Mouse (Mus musculus): ENCODE measurements at regions not wholly inside any gene's neighbourhood (a gene's known extent, or its start where the extent isn't known, plus 50 kb on each side); places are given as distances from the start of the nearest gene placed in this dataset.
A peak's percentile ranks its signal among the peaks of the same experiment; 100 is the strongest.
"Not testable (repeated sequence)": the region's sequence is repeated elsewhere in the genome, so short reads cannot be mapped to it uniquely, and the experiment has no call there.

DNA sequence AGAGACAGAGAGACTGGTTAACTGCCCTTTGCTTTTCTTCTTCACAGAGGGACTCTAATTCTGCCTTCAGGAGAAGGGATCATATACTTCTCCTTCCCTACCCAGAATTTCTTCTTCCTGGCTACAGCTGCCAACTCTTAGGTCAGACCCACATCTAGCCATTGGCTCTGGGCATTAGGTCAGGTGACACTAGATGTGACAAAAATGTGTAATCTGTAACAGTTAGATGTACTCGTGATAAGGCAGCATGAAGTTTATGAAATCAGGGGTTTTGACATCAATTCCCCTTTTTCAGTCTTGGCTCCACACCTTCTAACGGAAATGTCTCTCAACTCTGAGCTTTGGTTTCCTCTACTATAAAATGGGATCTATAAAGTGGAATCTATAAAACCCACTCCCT, 428.4 kb downstream of the Bmper start:
- peak in 1 of 2 experiments; percentile 39; a peak in 1 of 4 replicates for ATAC-seq (replicated peaks in 1 of 2; ENCODE audit: insufficient read depth in 1 of 2, low FRiP score in 2 of 2, low TSS enrichment in 1 of 2, low read depth in 1 of 2, poor library complexity in 2 of 2, severe bottlenecking in 2 of 2)

DNA sequence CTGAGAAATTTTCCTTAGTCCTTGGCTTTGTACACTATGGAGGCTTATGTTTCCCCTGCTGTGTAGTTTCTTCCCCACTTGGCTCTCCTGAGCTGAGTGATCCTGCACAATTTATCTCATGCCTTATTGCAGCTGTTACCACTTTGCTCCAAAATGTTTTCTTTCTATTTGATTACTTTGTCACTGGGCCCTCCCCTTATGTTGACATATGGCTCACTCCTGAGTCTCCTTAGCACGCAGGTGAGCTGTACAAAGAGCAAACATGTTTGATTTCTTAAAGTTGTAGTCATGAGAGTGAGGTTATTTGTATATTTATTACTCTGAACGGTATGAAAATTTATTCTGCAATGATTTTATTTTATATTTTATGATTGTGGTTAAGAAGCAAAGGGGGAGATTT, 430.2 kb downstream of the Bmper start:
- no peak for ATAC-seq (replicated peaks in 1 of 2; ENCODE audit: insufficient read depth in 1 of 2, low FRiP score in 2 of 2, low TSS enrichment in 1 of 2, low read depth in 1 of 2, poor library complexity in 2 of 2, severe bottlenecking in 2 of 2)

DNA sequence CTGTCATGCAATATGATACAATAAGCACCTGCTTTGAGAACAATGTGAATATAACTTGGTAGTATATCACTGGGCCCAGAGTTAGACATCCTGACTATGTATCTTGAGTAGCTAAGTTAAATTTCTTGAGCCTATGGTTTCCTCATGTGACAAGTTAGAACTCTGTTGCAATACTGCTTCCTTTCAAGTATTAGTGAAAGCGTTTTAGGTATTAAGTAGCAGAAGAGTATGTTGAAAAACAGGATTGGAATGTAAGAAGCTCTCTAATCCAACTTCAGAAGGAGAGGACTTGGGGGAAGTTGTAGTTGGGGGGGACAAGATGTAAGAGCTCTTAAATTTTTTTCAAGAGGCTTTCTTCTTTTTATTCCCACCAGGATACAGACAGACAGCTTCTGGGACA, 431.9 kb downstream of the Bmper start:
- ATAC-seq (replicated peaks in 1 of 2; ENCODE audit: insufficient read depth in 1 of 2, low FRiP score in 2 of 2, low TSS enrichment in 1 of 2, low read depth in 1 of 2, poor library complexity in 2 of 2, severe bottlenecking in 2 of 2), result no peak

GRCm38 (mm10) chr9:23665960-23666359, 431.8 kb upstream of the Npsr1 start:
- no peak for ATAC-seq (replicated peaks in 1 of 2; ENCODE audit: insufficient read depth in 1 of 2, low FRiP score in 2 of 2, low TSS enrichment in 1 of 2, low read depth in 1 of 2, poor library complexity in 2 of 2, severe bottlenecking in 2 of 2)

DNA sequence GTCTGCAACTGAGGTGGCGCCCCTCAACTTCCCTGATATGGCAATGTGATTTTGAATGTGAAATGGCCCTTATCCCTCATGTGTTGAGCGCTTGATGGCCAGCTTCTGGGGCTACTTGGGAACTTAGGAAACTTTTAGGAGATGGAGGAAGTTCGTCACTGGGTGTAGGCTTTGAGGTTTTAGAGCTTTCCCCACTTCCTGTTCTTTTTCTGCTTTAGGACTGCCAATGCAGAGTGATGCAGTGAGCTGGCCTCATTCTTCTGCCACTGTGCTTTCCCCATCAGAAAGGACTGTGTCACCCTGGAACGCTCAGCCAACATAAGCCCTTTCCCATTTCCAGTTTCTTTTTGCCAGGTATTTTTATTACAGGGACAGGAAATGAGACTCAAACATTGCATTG, 428.6 kb upstream of the Npsr1 start:
- ATAC-seq (replicated peaks in 1 of 2; ENCODE audit: insufficient read depth in 1 of 2, low FRiP score in 2 of 2, low TSS enrichment in 1 of 2, low read depth in 1 of 2, poor library complexity in 2 of 2, severe bottlenecking in 2 of 2), result peak; percentile 32 to 65; a peak in 1 of 4 replicates

DNA sequence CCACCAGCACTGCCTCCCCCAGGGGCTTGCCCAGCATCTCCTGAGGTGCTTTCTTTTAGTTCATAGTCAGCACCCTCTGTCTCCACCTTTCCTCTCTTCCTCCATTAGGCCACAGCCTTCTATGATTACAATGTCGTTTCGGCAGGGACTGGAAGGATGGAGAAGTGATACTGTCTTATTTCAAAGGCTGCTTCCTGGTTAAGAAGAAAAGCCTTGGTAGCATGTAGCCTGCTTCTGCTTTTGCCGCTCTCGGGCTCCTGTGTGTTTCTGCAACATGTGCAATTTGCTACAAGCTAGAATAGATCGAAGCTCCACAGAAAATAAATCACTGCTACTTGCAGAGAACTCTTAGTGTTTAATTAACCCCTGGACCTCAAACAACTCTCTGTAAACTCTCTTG, 427.2 kb upstream of the Npsr1 start:
- ATAC-seq (replicated peaks in 1 of 2; ENCODE audit: insufficient read depth in 1 of 2, low FRiP score in 2 of 2, low TSS enrichment in 1 of 2, low read depth in 1 of 2, poor library complexity in 2 of 2, severe bottlenecking in 2 of 2), result peak in 1 of 2 experiments; percentile 32; a peak in 2 of 4 replicates

- ATAC-seq (replicated peaks in 1 of 2; ENCODE audit: insufficient read depth in 1 of 2, low FRiP score in 2 of 2, low TSS enrichment in 1 of 2, low read depth in 1 of 2, poor library complexity in 2 of 2, severe bottlenecking in 2 of 2), result no peak
Observed at GRCm38 (mm10) chr9:23673347-23673860, 424.4 kb upstream of the Npsr1 start.

- no peak for ATAC-seq (replicated peaks in 1 of 2; ENCODE audit: insufficient read depth in 1 of 2, low FRiP score in 2 of 2, low TSS enrichment in 1 of 2, low read depth in 1 of 2, poor library complexity in 2 of 2, severe bottlenecking in 2 of 2)
Observed at GRCm38 (mm10) chr9:23674833-23675232, 423.0 kb upstream of the Npsr1 start.

- no peak for ATAC-seq (replicated peaks in 1 of 2; ENCODE audit: insufficient read depth in 1 of 2, low FRiP score in 2 of 2, low TSS enrichment in 1 of 2, low read depth in 1 of 2, poor library complexity in 2 of 2, severe bottlenecking in 2 of 2)
Observed at GRCm38 (mm10) chr9:23689456-23689855, 408.3 kb upstream of the Npsr1 start.

- ATAC-seq (replicated peaks in 1 of 2; ENCODE audit: insufficient read depth in 1 of 2, low FRiP score in 2 of 2, low TSS enrichment in 1 of 2, low read depth in 1 of 2, poor library complexity in 2 of 2, severe bottlenecking in 2 of 2), result no peak
Observed at GRCm38 (mm10) chr9:23692768-23693441, 404.9 kb upstream of the Npsr1 start.

GRCm38 (mm10) chr9:23693442-23693829, 404.4 kb upstream of the Npsr1 start:
- ATAC-seq (replicated peaks in 1 of 2; ENCODE audit: insufficient read depth in 1 of 2, low FRiP score in 2 of 2, low TSS enrichment in 1 of 2, low read depth in 1 of 2, poor library complexity in 2 of 2, severe bottlenecking in 2 of 2), result no peak

DNA sequence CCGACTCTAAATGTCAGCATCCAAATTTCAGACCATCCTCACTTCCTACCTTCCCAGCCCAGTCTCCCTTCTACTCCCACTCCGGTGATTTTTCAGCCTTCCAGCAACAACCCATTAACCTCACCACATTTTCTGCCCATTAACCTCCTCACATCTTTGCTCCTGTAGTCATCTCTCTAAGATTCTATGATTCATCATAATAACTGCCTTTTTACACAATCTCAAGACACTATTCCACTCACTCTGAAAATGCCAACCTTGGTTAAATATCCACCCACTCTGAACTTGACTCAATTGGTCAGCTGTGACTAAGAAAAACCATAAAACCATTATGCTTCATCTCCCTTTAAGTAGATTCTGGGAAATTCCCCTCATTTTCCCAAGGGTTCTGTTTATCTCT, 403.3 kb upstream of the Npsr1 start:
- ATAC-seq (replicated peaks in 1 of 2; ENCODE audit: insufficient read depth in 1 of 2, low FRiP score in 2 of 2, low TSS enrichment in 1 of 2, low read depth in 1 of 2, poor library complexity in 2 of 2, severe bottlenecking in 2 of 2), result no peak

GRCm38 (mm10) chr9:23700567-23700966, 397.2 kb upstream of the Npsr1 start:
- no peak for ATAC-seq (replicated peaks in 1 of 2; ENCODE audit: insufficient read depth in 1 of 2, low FRiP score in 2 of 2, low TSS enrichment in 1 of 2, low read depth in 1 of 2, poor library complexity in 2 of 2, severe bottlenecking in 2 of 2)

DNA sequence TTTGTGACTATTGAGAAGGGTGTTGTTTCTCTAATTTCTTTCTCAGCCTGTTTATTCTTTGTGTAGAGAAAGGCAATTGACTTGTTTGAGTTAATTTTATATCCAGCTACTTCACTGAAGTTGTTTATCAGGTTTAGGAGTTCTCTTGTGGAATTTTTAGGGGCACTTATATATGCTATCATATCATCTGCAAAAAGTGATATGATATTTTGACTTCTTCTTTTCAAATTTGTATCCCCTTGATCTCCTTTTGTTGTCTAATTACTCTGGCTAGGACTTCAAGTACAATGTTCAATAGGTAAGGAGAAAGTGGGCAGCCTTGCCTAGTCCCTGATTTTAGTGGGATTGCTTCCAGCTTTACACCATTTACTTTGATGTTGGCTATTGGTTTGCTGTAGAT, 380.2 kb upstream of the Npsr1 start:
- ATAC-seq (replicated peaks in 1 of 2; ENCODE audit: insufficient read depth in 1 of 2, low FRiP score in 2 of 2, low TSS enrichment in 1 of 2, low read depth in 1 of 2, poor library complexity in 2 of 2, severe bottlenecking in 2 of 2), result not testable (repeated sequence)

DNA sequence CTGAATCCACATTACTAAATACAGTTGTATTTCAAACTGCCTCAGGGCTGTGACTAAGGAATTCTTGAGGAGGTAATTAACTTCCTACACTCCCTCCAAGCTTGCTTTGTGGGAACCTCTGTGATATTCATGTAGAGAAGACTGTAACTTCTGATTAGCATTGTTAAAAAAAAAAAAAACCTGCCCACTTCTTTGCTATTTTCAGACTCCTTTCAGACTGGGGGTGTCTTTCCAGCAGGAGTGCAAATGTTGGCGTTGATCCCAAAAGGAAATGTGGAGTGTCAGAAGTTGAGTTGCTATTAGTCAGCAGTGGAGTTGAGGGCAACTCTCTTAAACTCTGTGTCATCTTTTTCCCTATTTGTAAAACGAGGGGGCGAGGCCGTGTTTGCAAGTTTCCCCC, 369.0 kb upstream of the Npsr1 start:
- no peak for ATAC-seq (replicated peaks in 1 of 2; ENCODE audit: insufficient read depth in 1 of 2, low FRiP score in 2 of 2, low TSS enrichment in 1 of 2, low read depth in 1 of 2, poor library complexity in 2 of 2, severe bottlenecking in 2 of 2)

- no peak for ATAC-seq (replicated peaks in 1 of 2; ENCODE audit: insufficient read depth in 1 of 2, low FRiP score in 2 of 2, low TSS enrichment in 1 of 2, low read depth in 1 of 2, poor library complexity in 2 of 2, severe bottlenecking in 2 of 2)
Observed at GRCm38 (mm10) chr9:23752478-23752877, 345.3 kb upstream of the Npsr1 start.

- no peak for ATAC-seq (replicated peaks in 1 of 2; ENCODE audit: insufficient read depth in 1 of 2, low FRiP score in 2 of 2, low TSS enrichment in 1 of 2, low read depth in 1 of 2, poor library complexity in 2 of 2, severe bottlenecking in 2 of 2)
Observed at GRCm38 (mm10) chr9:23786660-23787059, 311.1 kb upstream of the Npsr1 start.
